Mouse (Mus musculus): ENCODE data around the gene Gast. TPM values are rescaled to one million over a fixed set of nuclear protein-coding genes. Genes with fewer than 3 reads are reported as not detected.

Gene Gast
- not detected in 2 replicates for polyA plus RNA-seq (2012; rRNA removed)

GRCm38 (mm10) chr11:100333944-100334457 is at the start of gene Gast:
Gene Gast, plus strand, starts transcription at chr11:100334407.

GRCm38 (mm10) chr11:100319492-100320171 is 14.6 kb upstream of the Gast start, which contains the start of gene Eif1:
Gene Eif1, plus strand, starts transcription at chr11:100319885.

GRCm38 (mm10) chr11:100355972-100356818 is 22.0 kb downstream of the Gast start, which contains the start of gene Hap1:
Gene Hap1, minus strand, starts transcription at chr11:100356128.

Other genes with a start within 250 kb of the Gast start
- gene Krt32, start 246.2 kb upstream of the Gast start, polyA plus RNA-seq (2012; rRNA removed), result not detected in 2 replicates
- not detected in 2 replicates for gene Krt35, start 238.2 kb upstream of the Gast start, polyA plus RNA-seq (2012; rRNA removed)
- gene Krt36, start 228.8 kb upstream of the Gast start, polyA plus RNA-seq (2012; rRNA removed), result not detected in 2 replicates
- gene Krt13, start 212.8 kb upstream of the Gast start, polyA plus RNA-seq (2012; rRNA removed), result 0.03 TPM in 1 of 2 replicates, not detected in the other
- 0.07 and 0.50 TPM in 2 replicates for gene Krt15, start 198.5 kb upstream of the Gast start, polyA plus RNA-seq (2012; rRNA removed)
- gene Krt19, start 185.7 kb upstream of the Gast start, polyA plus RNA-seq (2012; rRNA removed), result 1.4 and 4.5 TPM in 2 replicates
- not detected in 2 replicates for gene Krt9, start 141.2 kb upstream of the Gast start, polyA plus RNA-seq (2012; rRNA removed)
- 0.17 and 0.45 TPM in 2 replicates for gene Krt14, start 126.9 kb upstream of the Gast start, polyA plus RNA-seq (2012; rRNA removed)
- not detected in 2 replicates for gene Krt16, start 85.5 kb upstream of the Gast start, polyA plus RNA-seq (2012; rRNA removed)
- 0.05 and 0.21 TPM in 2 replicates for gene Krt17, start 73.4 kb upstream of the Gast start, polyA plus RNA-seq (2012; rRNA removed)
- not detected in 2 replicates for gene Krt42, start 64.5 kb upstream of the Gast start, polyA plus RNA-seq (2012; rRNA removed)
- gene Eif1, start 14.5 kb upstream of the Gast start, polyA plus RNA-seq (2012; rRNA removed), result 227 and 233 TPM in 2 replicates
- gene Hap1, start 21.7 kb downstream of the Gast start, polyA plus RNA-seq (2012; rRNA removed), result 0.32 and 0.38 TPM in 2 replicates
- 7.5 and 8.3 TPM in 2 replicates for gene Jup, start 63.4 kb downstream of the Gast start, polyA plus RNA-seq (2012; rRNA removed)
- 2.7 and 3.2 TPM in 2 replicates for gene P3h4, start 80.4 kb downstream of the Gast start, polyA plus RNA-seq (2012; rRNA removed)
- gene Fkbp10, start 81.3 kb downstream of the Gast start, polyA plus RNA-seq (2012; rRNA removed), result 4.4 and 6.1 TPM in 2 replicates
- gene Nt5c3b, start 107.4 kb downstream of the Gast start, polyA plus RNA-seq (2012; rRNA removed), result 12.3 and 13.1 TPM in 2 replicates
- 0.09 and 0.14 TPM in 2 replicates for gene Klhl10, start 107.5 kb downstream of the Gast start, polyA plus RNA-seq (2012; rRNA removed)
- gene Klhl11, start 138.3 kb downstream of the Gast start, polyA plus RNA-seq (2012; rRNA removed), result 1.5 and 1.6 TPM in 2 replicates
- gene Acly, start 193.6 kb downstream of the Gast start, polyA plus RNA-seq (2012; rRNA removed), result 41.9 and 48.7 TPM in 2 replicates
- 0.01 and 0.03 TPM in 2 replicates for gene Ttc25, start 211.2 kb downstream of the Gast start, polyA plus RNA-seq (2012; rRNA removed)
- gene Cnp, start 240.5 kb downstream of the Gast start, polyA plus RNA-seq (2012; rRNA removed), result 5.7 and 6.5 TPM in 2 replicates